Mouse (Mus musculus) liver, embryonic 14.5 days (tissue): ENCODE data around the gene Dlg2. TPM values are rescaled to one million over a fixed set of nuclear protein-coding genes. Genes with fewer than 3 reads are reported as not detected.

ENCODE experiments used
- ATAC-seq: fragments of 200-750 bp; cut with Nextera tagmentation; 2 replicates; pipeline ENCODE4 v1.8.0; 2017; ENCODE audit warnings: moderate number of reproducible peaks, mild to moderate bottlenecking, moderate library complexity; ENCODE audit not compliant: insufficient read depth
- DNase-seq, 3 experiments: peaks; one replicate each; pipeline ENCODE4 v3.0.0-alpha.2; 2012 to 2013; ENCODE audit warnings: low read depth in 3 of 3, low spot score in 3 of 3
- H3K27ac ChIP-seq: fragments of 300-500 bp; sonication (generic); 2 replicates; pipeline ENCODE4 v1.5.1; 2014; ENCODE audit warnings: moderate library complexity, mild to moderate bottlenecking, control low read depth, inconsistent platforms
- H3K27me3 ChIP-seq: fragments of 300-500 bp; sonication (generic); 2 replicates; pipeline ENCODE4 v1.6.1; 2014; ENCODE audit warnings: mild to moderate bottlenecking, low read length, moderate library complexity; ENCODE audit not compliant: control insufficient read depth, insufficient read depth
- H3K36me3 ChIP-seq: fragments of 300-500 bp; sonication (generic); replicated peaks from 2 replicates; pipeline ENCODE4 v1.6.1; 2014; ENCODE audit warnings: low read depth; ENCODE audit not compliant: control insufficient read depth, insufficient read depth
- H3K4me1 ChIP-seq, 2 experiments: fragments of 200-500 bp in 1 of 2; fragments of 300-500 bp in 1 of 2; sonication (generic) in 1 of 2; replicated peaks; 2 replicates each; pipeline ENCODE4 v1.6.1; 2012 to 2014; ENCODE audit warnings: antibody characterized with exemption in 1 of 2, inconsistent platforms in 1 of 2, low read length in 1 of 2; ENCODE audit not compliant: control insufficient read depth in 2 of 2, insufficient read depth in 2 of 2
- H3K4me2 ChIP-seq: fragments of 300-500 bp; sonication (generic); 2 replicates; pipeline ENCODE4 v1.6.1; 2014; ENCODE audit warnings: low read depth, mild to moderate bottlenecking, control low read depth, moderate library complexity
- H3K4me3 ChIP-seq, 2 experiments: fragments of 200-500 bp in 1 of 2; fragments of 300-500 bp in 1 of 2; sonication (generic) in 1 of 2; 2 replicates each; pipeline ENCODE4 v1.5.1; 2012 to 2014; ENCODE audit warnings: low read depth in 2 of 2, low read length in 2 of 2, mild to moderate bottlenecking in 2 of 2, control low read depth in 1 of 2, inconsistent platforms in 1 of 2, moderate library complexity in 1 of 2; ENCODE audit not compliant: insufficient read depth in 1 of 2
- H3K9ac ChIP-seq: fragments of 300-500 bp; sonication (generic); replicated peaks from 2 replicates; pipeline ENCODE4 v1.6.1; 2014; ENCODE audit warnings: mild to moderate bottlenecking, control low read depth, moderate library complexity
- H3K9me3 ChIP-seq: fragments of 300-500 bp; sonication (generic); 2 replicates; pipeline ENCODE4 v1.6.1; 2016; ENCODE audit warnings: low read length, mixed read lengths; ENCODE audit not compliant: control insufficient read depth
- CTCF ChIP-seq: IDR thresholded peaks from 2 replicates; pipeline ENCODE4 v1.5.1; 2016; ENCODE audit warnings: antibody characterized with exemption, low read depth, control low read depth
- EP300 ChIP-seq: IDR thresholded peaks from 2 replicates; pipeline ENCODE4 v1.6.1; 2016; ENCODE audit warnings: antibody characterized with exemption, low read depth
- WGBS: fragments of 180-500 bp; shearing (Covaris S2); extraction: QIAGEN DNeasy Blood & Tissue Kit; methylation state at CpG from one replicate; pipeline ENCODE4 v1.1.7; 2014; ENCODE audit not compliant: insufficient replicate concordance; 5-methylcytosine and 5-hydroxymethylcytosine counted together
- polyA plus RNA-seq, 2 experiments: library from polyadenylated mRNA; depleted of rRNA in 1 of 2; stranded (reverse) in 1 of 2; unstranded in 1 of 2; fragments of >200 nt; fragmentation: Nextera tagmentation in 1 of 2; extraction: Ambion mirVana in 1 of 2; gene quantifications; 2 replicates each; pipeline versions ENCODE4 v1.2.1 to v1.2.3; 2012 to 2014

The Dlg2 gene
- polyA plus RNA-seq, 2 experiments: 0.33 to 0.44 TPM

DNA sequence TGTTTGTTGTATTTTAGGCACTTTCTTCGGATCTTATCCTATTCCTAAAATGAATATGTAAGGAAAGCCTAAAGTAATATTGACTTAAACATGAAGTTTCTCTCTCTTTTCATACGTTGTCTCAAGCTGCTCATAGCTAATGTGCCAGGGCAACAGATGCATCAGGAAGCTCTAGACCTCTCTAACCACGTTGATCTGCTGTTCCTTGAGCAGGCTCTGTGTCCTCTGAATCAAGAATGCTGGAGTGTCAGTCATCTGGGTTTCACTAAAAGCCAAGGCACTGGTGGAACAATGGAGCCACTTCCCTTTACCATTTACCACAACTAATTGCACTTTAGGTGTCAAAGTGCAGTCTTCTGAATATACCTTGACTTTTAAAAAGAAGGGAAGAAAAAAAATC lies 1880.1 kb downstream of the Dlg2 start:
- WGBS: 31% methylated on average over 3 of the region's 3 CpGs
- no peak for ATAC-seq
- Histone ChIP-seq H3K4me3 (no peak overlapping the region), H3K27me3 (no peaks in the 10 kb centered on the region), H3K4me2 (no peak overlapping the region), H3K27ac (no peak overlapping the region), H3K36me3 (no peaks in the 10 kb centered on the region), H3K4me1 (no peaks in the 10 kb centered on the region), H3K9ac (no peak overlapping the region), H3K9me3 (no peaks in the 10 kb centered on the region)
- no peak for TF ChIP-seq CTCF
- no peak for TF ChIP-seq EP300
- DNase-seq: no peak

DNA sequence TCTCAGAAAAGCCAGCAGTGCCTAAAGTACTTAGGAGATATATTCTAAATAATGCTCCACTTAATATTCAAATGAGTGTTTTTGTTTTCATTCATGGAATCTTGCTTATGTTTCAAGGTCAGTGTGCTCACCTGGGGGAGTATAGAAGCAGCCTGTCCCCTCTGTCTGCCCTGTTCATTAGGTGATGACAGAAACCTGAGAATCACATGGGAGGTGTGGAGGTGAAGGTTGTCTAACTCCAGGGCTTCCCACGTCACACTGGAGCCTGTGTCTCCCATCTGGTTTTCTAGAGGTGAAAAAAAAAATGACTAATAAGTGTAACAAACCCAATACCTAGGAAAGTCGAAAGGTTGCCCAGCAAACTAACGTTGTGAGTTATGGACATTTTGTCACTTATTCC lies 1886.9 kb downstream of the Dlg2 start:
- DNase-seq: no peak
- H3K36me3 ChIP-seq: no peaks in the 10 kb centered on the region
- H3K4me2 ChIP-seq: no peak overlapping the region
- ATAC-seq: no peak
- H3K27ac ChIP-seq: no peak overlapping the region
- no peaks in the 10 kb centered on the region for H3K27me3 ChIP-seq
- H3K4me1 ChIP-seq: no peaks in the 10 kb centered on the region
- no peak overlapping the region for H3K4me3 ChIP-seq
- H3K9ac ChIP-seq: no peak overlapping the region
- no peaks in the 10 kb centered on the region for H3K9me3 ChIP-seq
- 57% methylated on average over 3 of the region's 3 CpGs for WGBS
- TF ChIP-seq EP300 (no peak), CTCF (no peak)

DNA sequence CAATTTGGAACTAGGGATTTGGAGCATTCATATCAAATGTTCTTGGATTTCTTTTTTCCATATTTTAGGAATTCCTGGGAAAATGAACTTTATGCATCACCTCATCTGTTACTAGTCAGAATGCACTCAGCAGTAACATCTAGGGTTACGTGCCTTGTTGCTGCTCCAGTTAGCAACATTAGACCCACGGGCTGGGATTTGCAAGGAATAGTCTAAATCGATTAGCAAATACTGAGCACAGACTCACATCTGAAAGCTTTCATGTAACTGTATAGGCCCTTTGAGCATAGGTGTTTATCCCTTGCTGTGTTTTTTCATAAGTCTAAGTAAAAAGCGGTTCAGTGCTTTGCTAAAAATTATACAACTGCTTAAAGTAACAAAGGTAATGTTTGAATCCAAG lies 1887.3 kb downstream of the Dlg2 start:
- Histone ChIP-seq H3K9me3 (no peaks in the 10 kb centered on the region), H3K27ac (no peak overlapping the region), H3K36me3 (no peaks in the 10 kb centered on the region), H3K4me2 (no peak overlapping the region), H3K4me3 (no peak overlapping the region), H3K9ac (no peak overlapping the region), H3K27me3 (no peaks in the 10 kb centered on the region), H3K4me1 (no peaks in the 10 kb centered on the region)
- DNase-seq (no peak), ATAC-seq (no peak)
- 69% methylated on average over 4 of the region's 4 CpGs for WGBS
- TF ChIP-seq CTCF: no peak
- TF ChIP-seq EP300: no peak

DNA sequence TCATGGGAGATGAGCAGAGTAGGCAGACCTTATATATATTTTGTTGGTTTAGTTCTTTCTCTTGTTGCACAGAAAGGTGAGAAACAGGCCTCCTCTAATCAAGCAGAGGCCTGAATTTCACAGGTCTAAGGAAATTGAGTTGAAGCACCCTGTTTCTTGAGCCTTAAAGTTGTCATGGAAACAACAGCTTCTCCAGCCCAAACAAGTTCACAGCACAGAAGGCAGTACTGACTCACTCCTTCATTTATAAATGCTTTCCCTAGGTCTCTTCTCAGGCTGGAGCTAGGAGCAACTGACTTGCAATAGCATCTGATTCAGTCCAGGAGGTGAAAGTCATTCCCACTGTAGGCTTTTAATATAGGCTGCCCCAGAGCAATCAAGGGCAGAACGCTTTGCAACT lies 1890.6 kb downstream of the Dlg2 start:
- WGBS: 59% methylated on average over 1 of the region's 1 CpGs
- Histone ChIP-seq H3K4me3 (no peak overlapping the region), H3K9me3 (no peaks in the 10 kb centered on the region), H3K4me1 (no peaks in the 10 kb centered on the region), H3K36me3 (no peaks in the 10 kb centered on the region), H3K27ac (no peak overlapping the region), H3K27me3 (no peaks in the 10 kb centered on the region), H3K9ac (no peak overlapping the region), H3K4me2 (no peak overlapping the region)
- ATAC-seq (no peak), DNase-seq (no peak)
- TF ChIP-seq CTCF: no peak
- TF ChIP-seq EP300: no peak

DNA sequence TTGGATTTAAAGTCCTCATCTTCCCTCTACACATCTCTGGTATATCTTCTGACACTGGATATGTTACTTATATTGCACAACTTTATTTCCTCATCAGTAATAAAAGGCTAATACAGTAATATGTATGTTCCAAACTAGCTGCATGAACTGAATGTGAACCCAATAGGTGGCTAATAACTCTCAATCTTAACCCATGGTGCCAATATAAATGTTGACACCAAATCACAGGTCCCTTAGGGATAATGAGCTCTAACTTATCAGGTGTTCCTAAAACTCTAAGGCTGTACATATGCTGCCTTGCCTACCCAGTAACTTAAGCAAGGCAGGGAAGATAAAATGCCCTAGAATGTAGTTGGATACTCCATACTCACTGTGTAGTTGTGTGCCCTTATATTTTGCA lies 1894.0 kb downstream of the Dlg2 start:
- no peaks in the 10 kb centered on the region for H3K36me3 ChIP-seq
- no peak overlapping the region for H3K9ac ChIP-seq
- no peak overlapping the region for H3K27ac ChIP-seq
- no peak for ATAC-seq
- H3K4me2 ChIP-seq: no peak overlapping the region
- H3K9me3 ChIP-seq: no peaks in the 10 kb centered on the region
- H3K27me3 ChIP-seq: no peaks in the 10 kb centered on the region
- TF ChIP-seq CTCF (no peak), EP300 (no peak)
- no peaks in the 10 kb centered on the region for H3K4me1 ChIP-seq
- H3K4me3 ChIP-seq: no peak overlapping the region
- no peak for DNase-seq

DNA sequence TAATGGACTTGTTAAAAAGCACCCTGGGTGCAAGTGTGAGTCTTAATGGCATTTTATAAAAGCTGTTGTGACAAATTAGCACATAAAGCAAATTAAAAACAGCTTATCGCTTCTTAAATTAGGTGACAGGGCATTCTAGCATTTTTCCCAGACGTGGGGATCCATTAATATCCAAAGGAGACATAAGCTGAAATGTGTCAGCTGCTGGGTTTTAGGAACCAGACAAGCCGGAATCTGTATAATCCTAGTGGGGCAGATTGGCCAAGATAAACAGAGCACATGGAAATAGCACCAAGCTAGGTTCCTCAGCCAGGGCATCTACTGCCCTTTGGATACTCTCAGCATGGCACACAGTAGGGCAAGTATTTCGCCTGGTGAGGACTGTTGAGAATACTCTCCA lies 1895.2 kb downstream of the Dlg2 start:
- H3K9me3 ChIP-seq: no peaks in the 10 kb centered on the region
- no peak overlapping the region for H3K9ac ChIP-seq
- H3K4me2 ChIP-seq: no peak overlapping the region
- H3K4me1 ChIP-seq: no peaks in the 10 kb centered on the region
- ATAC-seq (no peak), DNase-seq (no peak)
- H3K27me3 ChIP-seq: no peaks in the 10 kb centered on the region
- 41% methylated on average over 4 of the region's 4 CpGs for WGBS
- no peak for TF ChIP-seq EP300
- TF ChIP-seq CTCF: no peak
- no peak overlapping the region for H3K4me3 ChIP-seq
- H3K36me3 ChIP-seq: no peaks in the 10 kb centered on the region
- no peak overlapping the region for H3K27ac ChIP-seq
